Mouse (Mus musculus): ENCODE measurements around the gene Rpl36. TPM values are rescaled to one million over a fixed set of nuclear protein-coding genes. Genes with fewer than 3 reads are reported as not detected.
"Not testable (repeated sequence)": the region's sequence is repeated elsewhere in the genome, so short reads cannot be mapped to it uniquely, and the experiment has no call there.

The Rpl36 gene
- polyA plus RNA-seq, 1 experiment from 2014 or later: 1,523 TPM

DNA sequence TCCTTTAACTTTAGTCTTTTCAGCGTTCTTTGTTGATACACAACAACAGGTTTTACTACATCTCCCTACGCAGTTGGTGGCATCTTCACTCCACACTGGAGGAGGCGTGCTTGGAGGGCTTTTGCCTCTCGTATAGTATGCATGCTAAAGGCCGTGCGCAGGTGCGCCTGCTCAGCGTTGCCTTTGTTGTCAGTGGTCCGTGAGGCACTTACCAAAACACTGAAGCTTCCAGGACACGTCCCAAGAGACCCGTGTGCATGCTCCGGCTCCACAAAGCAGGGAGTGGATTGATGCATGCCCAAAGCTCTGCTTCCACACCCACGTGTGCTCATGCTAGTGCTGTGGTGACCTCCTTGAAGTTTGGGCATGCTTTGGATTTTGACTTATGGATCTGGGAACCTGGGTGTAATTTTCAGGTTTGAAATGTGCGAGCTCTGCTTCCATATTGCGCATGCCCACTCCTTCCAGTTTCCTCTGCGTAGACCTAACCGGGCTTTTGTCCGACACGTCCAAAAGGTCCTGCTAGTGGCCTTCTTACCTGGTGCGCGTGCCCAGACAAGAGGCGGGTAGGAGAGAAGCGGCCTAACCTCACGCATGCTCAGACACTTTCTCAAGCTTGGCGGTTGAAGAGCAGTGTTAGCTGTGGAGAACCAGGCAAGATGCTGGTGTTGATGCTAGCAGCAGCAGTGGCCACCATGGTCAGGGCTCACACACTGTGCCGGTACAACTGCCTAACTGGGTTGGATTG is 14.5 kb downstream of the Rpl36 start, which contains the start of gene Catsperd:
Catsperd (plus strand) TSS at position 614 of the 748 bp plus-strand sequence.
- peak within 1 kb of the TSS; percentile 92 for H3K4me3 ChIP-seq
- H3K27me3 ChIP-seq: 0 out of 2 replicates have a peak, but pooled peaks cover 6% of the 10 kb centered on the region
- peaks cover 28% of the 10 kb centered on the region for H3K4me1 ChIP-seq
- ATAC-seq: peak; percentile 45
- peak within 1 kb of the TSS; percentile 33 for H3K27ac ChIP-seq
- H3K36me3 ChIP-seq (ENCODE audit: poor library complexity, severe bottlenecking): peaks cover 14% of the 10 kb centered on the region
- peak within 1 kb of the TSS; percentile 95 for H3K4me2 ChIP-seq
- peak within 1 kb of the TSS; percentile 88 for H3K9ac ChIP-seq
- no peaks in the 10 kb centered on the region for H3K9me3 ChIP-seq (replicated peaks)
- 8% methylated on average over 26 of the region's 26 CpGs for WGBS

DNA sequence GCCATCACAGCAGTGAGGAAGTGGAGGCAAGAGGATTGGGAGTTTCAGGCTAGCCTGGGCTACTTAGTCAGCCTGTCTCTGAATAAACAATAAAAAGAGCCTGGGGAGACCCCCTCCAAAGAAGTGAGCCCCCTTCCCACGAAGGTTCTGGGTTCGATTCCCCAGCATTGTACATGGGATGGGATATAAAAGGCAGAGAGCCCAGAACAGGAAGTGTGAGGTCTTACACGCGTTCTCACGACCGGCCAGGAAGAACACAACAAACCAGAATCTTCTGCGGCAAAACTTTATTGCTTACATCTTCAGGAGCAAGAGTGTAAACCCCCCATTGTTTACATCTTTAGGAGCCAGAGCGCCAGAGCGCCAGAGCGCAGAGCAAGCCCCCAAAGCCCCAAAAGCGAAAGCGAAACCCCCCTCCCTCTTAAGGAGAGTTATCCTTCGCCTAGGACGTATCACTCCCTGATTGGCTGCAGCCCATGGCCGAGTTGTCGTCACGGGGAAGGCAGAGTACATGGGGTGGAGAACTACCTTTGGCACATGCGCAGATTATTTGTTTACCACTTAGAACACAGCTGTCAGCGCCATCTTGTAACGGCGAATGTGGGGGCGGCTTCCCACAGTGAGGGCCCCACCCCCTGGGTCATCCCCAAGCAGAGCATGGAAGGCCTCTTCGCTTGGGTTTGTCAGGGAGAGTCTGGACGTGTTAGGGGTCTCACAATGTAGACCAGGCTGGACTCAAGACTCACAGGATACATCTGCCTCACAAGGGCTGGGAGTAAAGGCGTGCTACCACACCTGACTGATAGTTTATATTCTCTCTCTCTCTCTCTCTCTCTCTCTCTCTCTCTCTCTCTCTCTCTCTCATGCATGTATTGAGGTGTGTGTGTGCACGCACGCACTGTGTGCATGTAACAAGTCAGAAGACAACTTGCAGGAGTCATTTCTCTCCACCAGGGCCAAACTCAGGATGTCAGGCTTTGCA is 16.9 kb downstream of the Rpl36 start:
- not testable (repeated sequence) for H3K27ac ChIP-seq; H3K9ac ChIP-seq; H3K4me2 ChIP-seq; H3K36me3 ChIP-seq (ENCODE audit: poor library complexity, severe bottlenecking); H3K27me3 ChIP-seq; H3K4me3 ChIP-seq; ATAC-seq; H3K9me3 ChIP-seq (replicated peaks)
- peaks cover 24% of the 10 kb centered on the region for H3K4me1 ChIP-seq
- WGBS: 89% methylated on average over 27 of the region's 27 CpGs

DNA sequence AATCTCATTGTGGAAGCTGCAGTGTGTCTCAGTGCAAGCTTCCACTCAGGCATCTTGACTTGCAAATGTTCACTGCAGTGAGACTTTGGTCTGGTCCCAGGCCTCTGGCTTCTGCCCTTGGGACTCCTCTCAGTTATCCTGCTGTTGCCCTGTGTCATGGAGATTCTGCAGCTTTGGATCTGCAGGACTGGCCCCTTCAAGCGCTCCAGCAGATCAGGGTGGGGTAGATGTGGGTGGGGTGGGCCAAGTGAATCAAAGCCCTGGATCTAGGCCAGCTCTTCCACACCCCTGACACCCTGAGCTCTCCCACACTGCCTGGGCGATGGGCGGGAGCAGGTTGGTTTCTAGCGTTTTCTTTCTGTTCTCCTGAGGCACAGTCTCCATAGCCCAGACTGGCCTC is 18.6 kb downstream of the Rpl36 start:
- Histone ChIP-seq H3K4me3 (no peak overlapping the region), H3K9ac (no peak overlapping the region), H3K27ac (no peak overlapping the region), H3K36me3 (ENCODE audit: poor library complexity, severe bottlenecking) (no peaks in the 10 kb centered on the region), H3K4me2 (no peak overlapping the region), H3K9me3 (replicated peaks) (no peaks in the 10 kb centered on the region), H3K27me3 (0 out of 2 replicates have a peak, but pooled peaks cover 6% of the 10 kb centered on the region), H3K4me1 (peaks cover 12% of the 10 kb centered on the region)
- ATAC-seq: no peak
- 56% methylated on average over 4 of the region's 4 CpGs for WGBS

DNA sequence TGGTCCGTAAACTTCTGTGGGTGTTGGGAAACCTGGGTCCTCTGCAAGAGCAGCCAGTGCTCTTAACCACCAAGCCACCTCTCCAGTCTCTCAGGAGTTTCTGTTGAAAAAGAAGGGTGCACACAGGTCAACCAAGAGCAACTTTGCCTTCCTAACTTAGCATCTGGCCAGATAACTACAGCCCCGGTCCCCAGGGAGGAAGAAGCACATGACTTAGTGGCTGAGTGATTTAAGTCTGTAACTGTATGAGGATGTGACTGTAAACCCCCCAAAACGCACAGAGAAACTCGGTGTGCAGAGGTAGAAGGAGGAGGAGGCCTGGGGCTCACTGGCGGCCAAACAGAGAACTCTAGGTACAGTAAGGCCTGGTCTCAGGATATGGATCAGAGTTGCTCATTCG is 20.8 kb downstream of the Rpl36 start:
- Histone ChIP-seq H3K36me3 (ENCODE audit: poor library complexity, severe bottlenecking) (no peaks in the 10 kb centered on the region), H3K27me3 (0 out of 2 replicates have a peak, but pooled peaks cover 3% of the 10 kb centered on the region), H3K4me1 (no peaks in the 10 kb centered on the region), H3K27ac (no peak overlapping the region), H3K4me3 (no peak overlapping the region), H3K4me2 (no peak overlapping the region), H3K9me3 (replicated peaks) (no peaks in the 10 kb centered on the region), H3K9ac (no peak overlapping the region)
- WGBS: 80% methylated on average over 6 of the region's 6 CpGs
- ATAC-seq: no peak

DNA sequence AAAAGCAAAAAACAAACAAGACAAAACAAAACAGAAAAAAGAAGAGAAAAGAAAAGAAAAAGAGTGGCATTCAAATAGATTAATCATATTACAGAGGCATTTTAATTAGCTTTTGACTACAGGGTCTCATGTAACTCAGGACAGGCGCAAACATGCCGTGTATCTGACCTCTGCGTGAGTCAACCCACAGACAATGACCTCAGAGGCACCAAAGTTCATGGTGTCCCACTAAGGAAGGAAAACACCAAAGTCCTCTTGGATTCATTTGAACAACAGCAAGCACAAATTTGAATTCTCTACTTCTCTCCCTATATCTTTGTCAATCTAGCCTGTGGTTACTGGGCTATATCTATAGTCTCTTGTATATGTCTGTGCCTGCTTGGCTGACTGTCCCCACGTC is 30.0 kb downstream of the Rpl36 start:
- Histone ChIP-seq H3K4me1 (no peaks in the 10 kb centered on the region), H3K9me3 (replicated peaks) (no peaks in the 10 kb centered on the region), H3K4me3 (no peak overlapping the region), H3K36me3 (ENCODE audit: poor library complexity, severe bottlenecking) (no peaks in the 10 kb centered on the region), H3K4me2 (no peak overlapping the region), H3K27me3 (no peaks in the 10 kb centered on the region), H3K9ac (no peak overlapping the region), H3K27ac (no peak overlapping the region)
- no peak for ATAC-seq
- 85% methylated on average over 4 of the region's 4 CpGs for WGBS

DNA sequence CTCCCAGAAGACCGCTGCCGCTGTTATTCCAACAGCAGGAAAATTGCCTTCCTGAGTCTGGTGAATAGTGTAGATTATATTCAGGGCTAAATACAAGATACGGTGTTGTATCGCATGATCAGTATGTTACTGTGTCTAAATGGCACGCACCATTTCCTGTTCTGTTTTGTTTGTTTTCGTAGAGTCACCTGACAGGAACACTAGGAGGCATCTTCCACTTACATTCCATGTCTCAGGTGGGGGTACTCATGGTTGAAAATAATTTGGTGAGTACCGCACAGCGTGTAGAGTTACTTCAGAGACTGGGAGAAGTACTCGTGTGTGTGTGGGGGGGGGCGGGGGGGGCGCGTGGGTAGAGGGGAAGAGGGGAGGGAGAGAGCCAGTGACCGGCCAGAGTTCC is 34.3 kb downstream of the Rpl36 start:
- Histone ChIP-seq H3K27me3 (no peaks in the 10 kb centered on the region), H3K4me1 (no peaks in the 10 kb centered on the region), H3K4me2 (no peak overlapping the region), H3K9ac (no peak overlapping the region), H3K4me3 (no peak overlapping the region), H3K9me3 (replicated peaks) (no peaks in the 10 kb centered on the region), H3K27ac (no peak overlapping the region), H3K36me3 (ENCODE audit: poor library complexity, severe bottlenecking) (no peaks in the 10 kb centered on the region)
- ATAC-seq: no peak
- WGBS: 81% methylated on average over 9 of the region's 13 CpGs

DNA sequence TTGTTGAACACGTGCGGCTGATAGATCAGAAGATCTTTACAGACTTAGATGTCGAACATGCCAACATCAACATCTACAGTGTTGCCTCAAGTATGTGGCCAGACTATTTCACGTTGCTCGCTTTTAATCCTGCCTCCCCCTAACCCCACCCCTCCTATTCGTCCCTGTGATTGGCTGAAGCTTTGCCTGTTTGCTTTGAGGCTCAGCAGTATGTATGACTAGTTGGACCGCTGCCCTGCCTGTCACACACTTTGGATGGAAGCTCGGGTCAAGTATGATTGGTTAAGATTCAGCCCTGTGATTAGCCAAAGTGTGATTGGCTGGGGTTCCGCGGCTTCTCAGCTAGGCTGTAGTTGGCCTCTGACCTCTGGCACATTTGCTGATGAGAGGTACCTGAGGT is 38.6 kb downstream of the Rpl36 start:
- H3K27ac ChIP-seq: no peak overlapping the region

DNA sequence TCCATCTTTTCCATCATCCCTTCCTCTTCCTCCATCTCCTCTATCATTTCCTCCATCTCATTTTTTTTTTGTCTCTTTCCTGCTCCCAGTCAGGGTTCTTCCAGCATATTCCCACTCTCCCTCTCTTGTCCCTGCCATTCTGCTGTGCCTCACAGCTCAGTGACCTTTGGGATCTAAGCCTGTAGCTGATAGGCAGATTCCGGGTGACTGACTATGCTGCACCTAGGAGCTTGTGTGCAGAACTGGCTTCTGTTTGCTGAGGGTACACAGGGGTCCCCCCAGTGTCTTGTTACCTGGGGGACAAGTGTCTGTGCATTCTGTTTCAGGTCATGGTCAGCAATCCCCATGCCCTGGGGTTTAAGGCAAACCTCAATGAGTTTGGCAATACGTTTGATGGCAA is 41.6 kb downstream of the Rpl36 start:
- 68% methylated on average over 2 of the region's 2 CpGs for WGBS

More for the DNA sequence above, 38.6 kb downstream of the Rpl36 start:
- 41% methylated on average over 10 of the region's 10 CpGs for WGBS
- Histone ChIP-seq H3K9me3 (replicated peaks) (no peaks in the 10 kb centered on the region), H3K4me3 (no peak overlapping the region), H3K4me2 (no peak overlapping the region), H3K9ac (no peak overlapping the region), H3K36me3 (ENCODE audit: poor library complexity, severe bottlenecking) (no peaks in the 10 kb centered on the region), H3K27me3 (no peaks in the 10 kb centered on the region), H3K4me1 (no peaks in the 10 kb centered on the region)
- ATAC-seq: no peak

DNA sequence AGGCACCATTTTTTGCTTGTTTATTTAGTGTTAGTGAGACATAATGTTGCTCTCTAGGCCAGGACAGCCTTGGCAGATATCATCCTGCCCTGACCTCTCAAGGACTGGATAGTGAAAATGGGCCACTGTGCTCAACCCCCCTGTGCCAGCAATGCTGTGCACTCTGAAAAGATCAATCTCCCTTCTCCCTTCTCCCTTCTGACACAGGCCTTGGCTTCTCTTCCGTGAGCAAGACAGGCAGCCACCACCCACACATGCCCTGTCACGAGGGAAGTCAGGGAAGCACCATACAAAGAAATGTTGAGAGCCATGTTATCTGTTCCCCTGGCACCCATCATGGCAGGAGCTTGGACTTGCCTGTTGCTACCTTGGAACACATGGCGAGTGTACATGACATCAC is 42.1 kb downstream of the Rpl36 start:
- Histone ChIP-seq H3K4me2 (no peak overlapping the region), H3K36me3 (ENCODE audit: poor library complexity, severe bottlenecking) (no peaks in the 10 kb centered on the region), H3K4me1 (no peaks in the 10 kb centered on the region), H3K27ac (no peak overlapping the region), H3K27me3 (no peaks in the 10 kb centered on the region), H3K9me3 (replicated peaks) (no peaks in the 10 kb centered on the region), H3K9ac (no peak overlapping the region), H3K4me3 (no peak overlapping the region)
- 90% methylated on average over 3 of the region's 3 CpGs for WGBS
- ATAC-seq: no peak

More for the DNA sequence above, 41.6 kb downstream of the Rpl36 start:
- no peak for ATAC-seq
- no peak overlapping the region for H3K9ac ChIP-seq
- no peak overlapping the region for H3K4me3 ChIP-seq
- no peaks in the 10 kb centered on the region for H3K4me1 ChIP-seq
- no peaks in the 10 kb centered on the region for H3K9me3 ChIP-seq (replicated peaks)
- H3K36me3 ChIP-seq (ENCODE audit: poor library complexity, severe bottlenecking): no peaks in the 10 kb centered on the region
- no peak overlapping the region for H3K4me2 ChIP-seq
- no peaks in the 10 kb centered on the region for H3K27me3 ChIP-seq
- no peak overlapping the region for H3K27ac ChIP-seq

DNA sequence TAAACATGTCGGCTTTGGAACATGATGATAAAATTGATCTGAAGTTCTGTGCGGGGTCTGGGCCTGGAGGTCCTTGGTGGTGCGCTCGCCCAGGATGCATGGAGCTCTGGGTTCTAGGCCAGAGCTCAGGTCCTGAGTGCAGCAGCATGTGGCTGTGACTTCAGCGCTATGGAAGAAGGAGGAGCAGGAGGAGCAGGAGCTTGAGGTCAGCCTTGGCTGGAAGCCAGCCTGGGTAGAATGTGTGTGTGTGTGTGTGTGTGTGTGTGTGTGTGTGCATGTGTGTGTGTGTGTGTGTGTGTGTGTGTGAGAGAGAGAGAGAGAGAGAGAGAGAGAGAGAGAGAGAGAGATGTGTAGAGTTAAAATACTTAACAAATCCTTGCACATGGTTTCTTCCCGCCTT is 43.0 kb downstream of the Rpl36 start:
- WGBS: 82% methylated on average over 6 of the region's 6 CpGs
- ATAC-seq: no peak
- Histone ChIP-seq H3K9me3 (replicated peaks) (no peaks in the 10 kb centered on the region), H3K4me1 (no peaks in the 10 kb centered on the region), H3K9ac (no peak overlapping the region), H3K27me3 (no peaks in the 10 kb centered on the region), H3K4me3 (no peak overlapping the region), H3K36me3 (ENCODE audit: poor library complexity, severe bottlenecking) (no peaks in the 10 kb centered on the region), H3K4me2 (no peak overlapping the region), H3K27ac (no peak overlapping the region)

DNA sequence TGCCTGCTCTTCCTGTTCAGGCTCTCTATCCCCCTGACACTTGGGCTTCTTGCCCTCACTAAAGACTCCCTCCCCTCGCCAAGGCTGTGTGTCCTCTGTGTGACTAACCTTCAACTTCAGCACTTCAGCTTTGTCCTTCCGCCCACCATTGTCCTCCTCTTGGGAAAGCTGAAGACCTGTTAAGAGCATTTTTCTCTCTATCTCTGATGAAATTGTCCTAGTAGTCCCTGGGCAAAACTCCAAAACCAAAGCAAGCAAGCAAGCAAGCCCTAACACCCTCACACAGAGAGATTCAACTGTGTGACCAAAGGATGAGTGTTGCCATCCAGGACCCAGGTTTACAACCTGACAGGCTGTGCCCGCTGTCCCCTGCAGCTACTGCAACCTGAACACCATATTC is 50.4 kb downstream of the Rpl36 start:
- H3K4me1 ChIP-seq: peaks cover 12% of the 10 kb centered on the region
- no peak overlapping the region for H3K4me3 ChIP-seq
- no peaks in the 10 kb centered on the region for H3K9me3 ChIP-seq (replicated peaks)
- no peak overlapping the region for H3K27ac ChIP-seq
- 49% methylated on average over 3 of the region's 3 CpGs for WGBS
- no peak for ATAC-seq
- H3K9ac ChIP-seq: no peak overlapping the region
- H3K36me3 ChIP-seq (ENCODE audit: poor library complexity, severe bottlenecking): no peaks in the 10 kb centered on the region
- H3K4me2 ChIP-seq: peak overlapping the region; percentile 14; the same call in 1 of the 2 replicates
- peaks cover 17% of the 10 kb centered on the region for H3K27me3 ChIP-seq

Data from forebrain, embryonic 13.5 days (tissue).